Mouse (Mus musculus) lung, postnatal 0 days (tissue): ENCODE results near the gene Cacna2d2.

Source experiments
- CTCF ChIP-seq: IDR thresholded peaks from 2 replicates; pipeline ENCODE4 v1.5.1; 2016; ENCODE audit warnings: antibody characterized with exemption, mild to moderate bottlenecking
- EP300 ChIP-seq: IDR thresholded peaks from 2 replicates; pipeline ENCODE4 v1.6.1; 2016; ENCODE audit warnings: antibody characterized with exemption, mild to moderate bottlenecking, control low read depth

GRCm38 (mm10) chr9:107504662-107505537 is 105.5 kb downstream of the Cacna2d2 start:
- TF ChIP-seq CTCF, result no peak
- TF ChIP-seq EP300, result no peak
